ENCODE assay signal across 26 mouse cellular contexts in the genomic region with DNA sequence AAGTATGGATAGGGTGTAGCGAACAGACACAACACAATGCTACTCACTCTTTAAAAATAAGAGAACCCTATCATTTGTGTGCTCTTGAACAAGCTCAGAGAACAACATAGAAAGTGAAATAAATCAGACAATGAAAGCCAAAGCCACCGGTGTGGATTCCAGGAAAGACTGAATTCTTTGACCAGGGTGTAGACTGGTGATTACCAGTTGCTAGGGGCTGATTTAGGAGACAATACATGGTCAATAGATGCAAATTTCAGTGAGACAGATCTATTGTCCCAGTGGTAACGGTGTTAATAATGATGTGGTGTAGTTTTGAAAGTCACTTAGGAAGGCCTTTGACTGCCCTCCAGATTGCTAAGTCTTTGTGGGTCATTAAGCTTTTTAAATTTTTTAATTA.
"Had no signal": no experiment of that assay in that cellular context is flagged by ENCODE, and none has a peak within 500 bp of the region (broad histone marks: within the 10 kb centered on the region; RNA-seq: fewer than 3 reads in every experiment).

No protein-coding gene starts in this region.

- H3K4me3 ChIP-seq: heart, embryonic 10.5 days; heart, embryonic 13.5 days; heart, embryonic 15.5 days; intestine, embryonic 15.5 days; layer of hippocampus, adult 2 months; left cerebral cortex, adult 2 months; limb, embryonic 10.5 days; limb, embryonic 12.5 days; liver, embryonic 13.5 days; liver, embryonic 15.5 days had no signal

- H3K9ac ChIP-seq: heart, embryonic 13.5 days; heart, embryonic 15.5 days; hindbrain, embryonic 14.5 days; intestine, embryonic 15.5 days; limb, embryonic 12.5 days; liver, embryonic 13.5 days; liver, embryonic 15.5 days had no signal

- H3K36me3 ChIP-seq: heart, embryonic 10.5 days; heart, embryonic 13.5 days; heart, embryonic 15.5 days; intestine, embryonic 15.5 days; limb, embryonic 10.5 days; limb, embryonic 12.5 days; liver, embryonic 13.5 days; liver, embryonic 15.5 days had no signal

- DNase-seq: gastrocnemius, postnatal 14 days; gastrocnemius, postnatal 36 days; heart, adult 18-20 months; heart, postnatal 14 days; heart, postnatal 36 days; kidney, adult 18-20 months; kidney, adult 8-10 months; kidney, postnatal 10 days; kidney, postnatal 25 days; kidney, postnatal 4 days; liver; liver, embryonic 13.5 days had no signal

- ATAC-seq: hindbrain, embryonic 16.5 days; inflammation-experienced regulatory T-cells, adult 6 months; intestine, embryonic 15.5 days; intestine, postnatal 0 days had no signal

- H3K9me3 ChIP-seq: heart, embryonic 10.5 days; heart, embryonic 13.5 days; heart, embryonic 15.5 days; intestine, embryonic 15.5 days; limb, embryonic 10.5 days; limb, embryonic 12.5 days; liver, embryonic 13.5 days; liver, embryonic 15.5 days had no signal

- H3K27ac ChIP-seq: heart, embryonic 10.5 days; heart, embryonic 13.5 days; heart, embryonic 15.5 days; hindbrain, embryonic 14.5 days; intestine, embryonic 15.5 days; layer of hippocampus, adult 2 months; left cerebral cortex, adult 2 months; limb, embryonic 10.5 days; limb, embryonic 12.5 days; liver, embryonic 13.5 days; liver, embryonic 15.5 days had no signal

- H3K27me3 ChIP-seq: heart, embryonic 13.5 days; heart, embryonic 15.5 days; intestine, embryonic 15.5 days; limb, embryonic 12.5 days; liver, embryonic 13.5 days had no signal

- H3K4me2 ChIP-seq: heart, embryonic 13.5 days; heart, embryonic 15.5 days; hindbrain, embryonic 14.5 days; intestine, embryonic 15.5 days; limb, embryonic 12.5 days; liver, embryonic 11.5 days; liver, embryonic 13.5 days; liver, embryonic 15.5 days had no signal
